Mouse (Mus musculus) ES-Bruce4 (cell line): ENCODE results near the gene Prss54. TPM values are rescaled to one million over a fixed set of nuclear protein-coding genes. Genes with fewer than 3 reads are reported as not detected.

Experiments
- H3K27ac ChIP-seq: 2 replicates; pipeline ENCODE4 v1.5.1; 2012; ENCODE audit warnings: low read length, inconsistent platforms; ENCODE audit not compliant: insufficient read depth
- H3K27me3 ChIP-seq: 2 replicates; pipeline ENCODE4 v1.6.1; 2012; ENCODE audit warnings: mild to moderate bottlenecking, low read length, inconsistent platforms; ENCODE audit not compliant: control insufficient read depth, poor library complexity, insufficient read depth, severe bottlenecking
- H3K36me3 ChIP-seq: 2 replicates; pipeline ENCODE4 v1.6.1; 2012; ENCODE audit warnings: inconsistent platforms, mild to moderate bottlenecking, low read length, moderate library complexity; ENCODE audit not compliant: control insufficient read depth, poor library complexity, insufficient read depth, severe bottlenecking
- H3K4me1 ChIP-seq: one replicate; pipeline ENCODE4 v1.8.1; 2011; ENCODE audit warnings: low read length; ENCODE audit not compliant: control insufficient read depth, insufficient read depth
- H3K4me3 ChIP-seq: 2 replicates; pipeline ENCODE4 v1.5.1; 2011; ENCODE audit warnings: low read depth, mild to moderate bottlenecking, low read length
- H3K9ac ChIP-seq: 2 replicates; pipeline ENCODE4 v1.6.1; 2012; ENCODE audit warnings: low read depth, mild to moderate bottlenecking, inconsistent platforms; ENCODE audit not compliant: poor library complexity, severe bottlenecking
- H3K9me3 ChIP-seq: replicated peaks from 2 replicates; pipeline ENCODE4 v1.6.1; 2012; ENCODE audit warnings: mild to moderate bottlenecking, low read length, inconsistent platforms; ENCODE audit not compliant: control insufficient read depth, poor library complexity, insufficient read depth, severe bottlenecking
- CTCF ChIP-seq: IDR thresholded peaks from one replicate; pipeline ENCODE4 v1.8.1; 2011; ENCODE audit warnings: low read depth, low read length
- EP300 ChIP-seq: IDR thresholded peaks from 2 replicates; pipeline ENCODE4 v1.6.1; 2011; ENCODE audit warnings: low read depth, low read length; ENCODE audit not compliant: insufficient read depth
- POLR2A ChIP-seq: IDR thresholded peaks from one replicate; pipeline ENCODE4 v1.8.1; 2011; ENCODE audit warnings: low read length; ENCODE audit not compliant: insufficient read depth
- polyA plus RNA-seq: library from polyadenylated mRNA; stranded (reverse); fragments of >200 nt; gene quantifications from 2 replicates; pipeline ENCODE4 v1.2.4, GENCODE M21; 2011; ENCODE audit warnings: low read depth; ENCODE audit not compliant: missing spikeins, insufficient read depth, insufficient read length

Gene Prss54
- polyA plus RNA-seq, 1 experiment = not detected

DNA sequence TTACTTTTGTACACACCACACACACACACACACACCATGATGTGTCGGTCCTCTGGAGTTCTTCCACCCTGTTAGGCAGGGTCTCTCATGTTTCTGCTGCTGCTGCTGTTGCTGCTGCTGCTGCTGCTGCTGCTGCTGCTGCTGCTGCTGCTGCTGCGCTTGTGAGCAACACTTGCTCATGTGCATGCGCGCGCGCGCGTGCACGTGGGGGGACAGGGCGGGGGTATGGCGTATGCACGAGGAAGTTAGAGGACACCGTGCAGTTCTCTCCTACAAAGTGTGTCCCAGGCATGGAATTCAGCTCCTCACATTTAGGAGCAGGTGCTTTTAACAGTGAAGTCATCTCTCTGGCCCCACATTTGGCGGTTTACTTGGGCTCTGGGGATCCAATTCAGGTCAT lies 19.0 kb upstream of the Prss54 start:
- Histone ChIP-seq H3K27ac (no peak overlapping the region), H3K9ac (no peak overlapping the region), H3K36me3 (no peaks in the 10 kb centered on the region), H3K9me3 (no peaks in the 10 kb centered on the region), H3K4me1 (peaks cover 7% of the 10 kb centered on the region), H3K27me3 (no peaks in the 10 kb centered on the region), H3K4me3 (no peak overlapping the region)
- TF ChIP-seq CTCF (no peak), POLR2A (no peak), EP300 (no peak)

- peaks cover 7% of the 10 kb centered on the region for H3K4me1 ChIP-seq
- no peaks in the 10 kb centered on the region for H3K9me3 ChIP-seq
- no peaks in the 10 kb centered on the region for H3K36me3 ChIP-seq
- no peak overlapping the region for H3K9ac ChIP-seq
- H3K4me3 ChIP-seq = no peak overlapping the region
- TF ChIP-seq POLR2A (no peak), EP300 (0 out of 2 replicates have a peak, but pooled peaks have one; percentile 24), CTCF (no peak)
- 0 out of 2 replicates have a peak overlapping the region, but pooled peaks have one; percentile 4 for H3K27ac ChIP-seq
- H3K27me3 ChIP-seq = no peaks in the 10 kb centered on the region
Observed at GRCm38 (mm10) chr8:95593439-95594393, 17.6 kb upstream of the Prss54 start.

- H3K4me1 ChIP-seq = peaks cover 7% of the 10 kb centered on the region
- TF ChIP-seq POLR2A = no peak
- TF ChIP-seq CTCF = no peak
- no peak for TF ChIP-seq EP300
- H3K27ac ChIP-seq = no peak overlapping the region
- no peak overlapping the region for H3K9ac ChIP-seq
- no peaks in the 10 kb centered on the region for H3K36me3 ChIP-seq
- no peaks in the 10 kb centered on the region for H3K27me3 ChIP-seq
- no peak overlapping the region for H3K4me3 ChIP-seq
- no peaks in the 10 kb centered on the region for H3K9me3 ChIP-seq
Observed at GRCm38 (mm10) chr8:95592131-95592780, 16.1 kb upstream of the Prss54 start.

DNA sequence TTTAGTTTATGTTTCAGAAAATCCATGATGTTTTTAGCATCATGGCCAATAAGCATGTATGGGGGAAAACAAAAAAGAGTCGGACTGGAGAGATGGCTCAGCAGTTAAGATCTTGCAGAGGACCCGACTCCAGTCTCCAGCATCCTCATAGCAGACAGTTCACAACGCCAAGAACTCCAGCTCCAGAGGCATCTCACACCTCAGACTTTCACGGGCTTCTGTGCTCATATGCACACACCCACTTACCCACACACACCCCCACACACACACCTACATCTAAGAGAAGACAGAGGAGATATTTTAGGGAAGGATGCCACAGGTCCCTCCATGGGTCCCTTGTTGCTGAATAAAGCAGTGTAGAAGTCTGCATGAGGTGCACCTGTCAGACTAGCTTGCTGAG lies 14.4 kb upstream of the Prss54 start:
- H3K27me3 ChIP-seq = no peaks in the 10 kb centered on the region
- H3K36me3 ChIP-seq = no peaks in the 10 kb centered on the region
- H3K9me3 ChIP-seq = no peaks in the 10 kb centered on the region
- H3K4me3 ChIP-seq = no peak overlapping the region
- no peak for TF ChIP-seq CTCF
- TF ChIP-seq POLR2A = no peak
- no peak for TF ChIP-seq EP300
- H3K27ac ChIP-seq = no peak overlapping the region
- H3K9ac ChIP-seq = no peak overlapping the region
- peaks cover 3% of the 10 kb centered on the region for H3K4me1 ChIP-seq

DNA sequence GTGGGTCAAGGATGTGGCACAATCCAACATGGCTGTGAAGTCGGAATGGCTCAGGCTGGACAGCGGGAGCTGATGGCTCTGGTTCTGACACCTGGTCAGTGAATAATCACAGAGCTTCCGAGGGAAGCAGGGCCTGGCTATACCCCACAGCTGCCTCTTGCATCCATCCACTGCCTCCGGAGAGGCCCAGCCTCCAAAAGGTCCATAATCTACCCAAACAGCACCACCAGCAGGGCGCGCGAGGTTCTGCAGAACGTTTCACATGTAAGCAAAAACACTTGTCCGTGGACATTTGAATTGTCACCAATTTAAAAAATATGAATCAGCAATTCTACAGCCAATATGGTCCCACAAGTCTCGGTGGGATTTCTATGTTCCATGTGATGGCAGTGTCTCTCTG lies 13.1 kb upstream of the Prss54 start:
- no peaks in the 10 kb centered on the region for H3K27me3 ChIP-seq
- H3K9ac ChIP-seq = no peak overlapping the region
- peaks cover 3% of the 10 kb centered on the region for H3K4me1 ChIP-seq
- H3K9me3 ChIP-seq = no peaks in the 10 kb centered on the region
- no peak overlapping the region for H3K27ac ChIP-seq
- no peaks in the 10 kb centered on the region for H3K36me3 ChIP-seq
- TF ChIP-seq CTCF = peak; percentile 73
- no peak for TF ChIP-seq POLR2A
- no peak for TF ChIP-seq EP300
- no peak overlapping the region for H3K4me3 ChIP-seq

- no peak overlapping the region for H3K27ac ChIP-seq
- H3K36me3 ChIP-seq = no peaks in the 10 kb centered on the region
- H3K27me3 ChIP-seq = no peaks in the 10 kb centered on the region
- H3K4me3 ChIP-seq = no peak overlapping the region
- H3K9ac ChIP-seq = no peak overlapping the region
- H3K9me3 ChIP-seq = no peaks in the 10 kb centered on the region
- TF ChIP-seq CTCF (no peak), EP300 (no peak), POLR2A (no peak)
- H3K4me1 ChIP-seq = no peaks in the 10 kb centered on the region
Observed at GRCm38 (mm10) chr8:95587339-95587738, 11.2 kb upstream of the Prss54 start.
